Mouse (Mus musculus): ENCODE data around the gene Cic. TPM values are rescaled to one million over a fixed set of nuclear protein-coding genes. Genes with fewer than 3 reads are reported as not detected.

The Cic gene
- polyA plus RNA-seq, 1 experiment: 54.4 TPM

DNA sequence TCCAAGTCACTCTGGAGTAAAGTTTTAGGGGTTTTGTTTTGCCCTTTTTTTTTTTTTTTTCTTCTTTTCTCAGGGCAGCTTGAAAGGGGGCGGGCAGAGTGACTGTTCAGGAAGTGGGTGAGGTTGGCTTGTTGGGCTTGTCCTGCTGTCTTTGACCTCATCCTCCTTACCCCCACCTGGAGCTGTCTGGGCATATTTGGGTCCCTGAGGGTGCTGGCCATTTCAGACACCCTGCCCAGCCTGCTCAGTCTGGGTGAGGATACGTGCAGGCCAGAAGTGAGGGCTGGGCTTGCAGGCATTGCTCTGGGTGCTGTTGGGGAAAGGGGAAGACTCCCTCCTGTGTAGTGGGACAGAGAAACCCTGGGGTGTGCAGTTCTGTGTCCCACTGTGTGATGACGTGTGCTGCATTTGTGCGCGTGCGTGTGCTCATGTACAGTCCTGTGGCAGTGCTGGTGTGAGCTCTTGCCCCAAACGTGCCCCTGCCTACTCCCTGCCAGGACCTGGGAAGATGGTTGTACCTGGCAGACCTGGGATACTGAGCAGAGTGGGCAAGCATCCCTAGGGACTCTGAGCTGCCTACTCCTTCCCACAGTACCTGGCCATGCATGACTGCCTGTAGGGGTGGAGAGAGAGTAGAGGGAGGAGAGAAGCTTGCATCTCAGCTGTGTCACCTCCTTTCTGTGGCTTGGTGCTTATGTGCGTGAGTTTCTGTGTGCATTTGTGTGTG lies 2.2 kb downstream of the Cic start:
- no peak for DNase-seq (ENCODE audit: low read depth)

DNA sequence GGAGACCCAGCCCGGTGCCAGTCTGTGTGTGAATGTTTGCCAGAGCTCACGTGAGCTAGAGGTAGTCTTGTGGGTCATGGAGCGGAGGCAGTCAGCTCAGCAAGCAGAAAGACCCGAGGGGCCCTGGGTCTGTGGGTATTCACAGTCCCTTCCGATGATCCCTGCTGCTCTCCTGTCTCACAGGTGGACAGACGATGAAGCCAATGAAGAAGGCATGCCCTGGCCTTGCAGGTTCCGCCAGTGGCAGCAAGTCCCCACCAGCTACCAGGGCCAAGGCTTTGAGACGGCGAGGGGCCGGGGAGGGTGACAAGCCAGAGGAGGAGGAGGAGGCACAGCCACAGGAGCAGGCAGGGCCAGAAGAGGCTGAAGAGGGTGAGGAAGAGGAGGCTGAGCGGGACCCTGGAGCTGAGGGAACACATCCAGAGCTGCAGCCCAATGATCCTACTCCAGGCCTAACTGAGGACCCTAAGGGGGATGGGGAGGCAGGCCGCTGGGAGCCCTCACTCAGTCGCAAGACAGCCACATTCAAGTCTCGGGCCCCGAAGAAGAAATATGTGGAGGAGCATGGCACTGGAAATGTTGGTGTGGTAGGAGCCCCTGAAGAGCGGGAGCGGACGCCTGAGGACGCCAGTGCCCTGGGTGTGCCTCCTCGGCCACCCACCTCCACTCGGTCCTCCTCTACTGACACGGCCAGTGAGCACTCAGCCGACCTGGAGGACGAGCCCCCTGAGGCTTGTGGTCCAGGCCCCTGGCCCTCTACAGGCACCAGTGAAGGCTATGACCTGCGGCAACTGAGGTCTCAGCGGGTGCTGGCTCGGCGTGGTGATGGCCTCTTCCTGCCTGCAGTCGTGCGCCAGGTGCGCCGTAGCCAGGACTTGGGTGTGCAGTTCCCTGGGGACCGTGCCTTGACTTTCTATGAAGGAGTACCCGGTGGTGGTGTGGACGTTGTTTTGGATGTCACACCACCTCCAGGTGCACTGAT lies 3.4 kb downstream of the Cic start:
- DNase-seq (ENCODE audit: low read depth): no peak

DNA sequence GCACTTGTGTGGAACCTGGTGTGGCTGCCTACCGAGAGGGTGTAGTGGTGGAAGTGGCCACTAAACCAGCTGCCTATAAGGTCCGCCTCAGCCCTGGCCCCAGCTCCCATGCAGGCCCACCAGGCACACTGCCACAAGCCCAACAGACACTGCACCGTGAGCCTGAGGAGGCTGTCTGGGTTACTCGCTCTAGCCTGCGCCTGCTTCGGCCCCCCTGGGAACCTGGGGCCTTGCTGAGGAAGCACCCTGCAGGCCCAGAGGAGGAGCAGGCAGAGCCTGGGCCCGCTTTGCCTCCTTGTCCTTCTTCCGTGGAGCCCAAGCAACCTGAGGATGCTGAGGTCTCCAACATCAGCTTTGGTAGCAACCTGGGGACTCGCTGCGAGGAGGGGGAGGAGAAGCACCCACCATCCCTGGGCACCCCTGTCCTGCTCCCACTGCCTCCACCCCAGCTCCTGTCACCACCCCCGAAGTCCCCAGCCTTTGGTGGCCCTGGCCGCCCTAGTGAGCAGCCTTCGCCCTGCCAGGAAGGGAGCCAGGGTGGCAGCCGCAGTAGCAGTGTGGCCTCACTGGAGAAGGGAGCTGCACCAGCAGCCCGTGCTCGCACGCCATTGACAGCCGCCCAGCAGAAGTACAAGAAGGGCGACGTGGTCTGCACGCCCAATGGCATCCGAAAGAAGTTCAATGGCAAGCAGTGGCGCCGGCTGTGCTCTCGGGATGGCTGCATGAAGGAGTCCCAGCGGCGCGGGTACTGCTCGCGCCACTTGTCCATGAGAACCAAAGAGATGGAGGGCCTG lies 4.3 kb downstream of the Cic start:
- DNase-seq (ENCODE audit: low read depth): no peak

DNA sequence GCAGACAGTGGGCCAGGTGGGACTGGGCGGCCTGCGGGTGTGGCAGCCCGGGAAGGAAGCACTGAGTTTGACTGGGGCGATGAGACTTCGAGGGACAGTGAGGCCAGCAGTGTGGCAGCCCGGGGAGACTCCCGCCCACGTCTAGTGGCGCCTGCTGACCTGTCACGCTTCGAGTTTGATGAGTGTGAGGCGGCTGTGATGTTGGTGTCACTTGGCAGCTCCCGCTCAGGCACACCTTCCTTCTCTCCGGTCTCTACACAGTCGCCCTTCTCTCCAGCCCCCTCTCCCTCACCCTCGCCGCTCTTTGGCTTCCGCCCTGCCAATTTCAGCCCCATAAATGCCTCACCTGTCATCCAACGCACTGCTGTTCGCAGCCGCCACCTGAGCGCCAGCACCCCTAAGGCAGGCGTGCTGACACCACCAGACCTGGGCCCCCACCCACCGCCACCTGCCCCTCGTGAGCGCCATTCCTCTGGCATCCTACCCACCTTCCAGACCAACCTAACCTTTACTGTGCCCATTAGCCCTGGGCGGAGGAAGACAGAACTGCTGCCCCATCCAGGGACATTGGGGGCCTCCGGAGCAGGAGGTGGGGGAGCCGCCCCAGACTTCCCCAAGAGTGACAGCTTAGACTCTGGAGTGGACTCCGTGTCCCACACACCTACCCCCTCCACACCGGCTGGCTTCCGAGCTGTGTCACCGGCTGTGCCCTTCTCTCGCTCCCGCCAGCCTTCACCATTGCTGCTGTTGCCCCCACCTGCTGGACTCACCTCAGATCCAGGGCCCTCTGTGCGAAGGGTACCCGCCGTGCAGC lies 5.1 kb downstream of the Cic start:
- DNase-seq (ENCODE audit: low read depth): no peak

DNA sequence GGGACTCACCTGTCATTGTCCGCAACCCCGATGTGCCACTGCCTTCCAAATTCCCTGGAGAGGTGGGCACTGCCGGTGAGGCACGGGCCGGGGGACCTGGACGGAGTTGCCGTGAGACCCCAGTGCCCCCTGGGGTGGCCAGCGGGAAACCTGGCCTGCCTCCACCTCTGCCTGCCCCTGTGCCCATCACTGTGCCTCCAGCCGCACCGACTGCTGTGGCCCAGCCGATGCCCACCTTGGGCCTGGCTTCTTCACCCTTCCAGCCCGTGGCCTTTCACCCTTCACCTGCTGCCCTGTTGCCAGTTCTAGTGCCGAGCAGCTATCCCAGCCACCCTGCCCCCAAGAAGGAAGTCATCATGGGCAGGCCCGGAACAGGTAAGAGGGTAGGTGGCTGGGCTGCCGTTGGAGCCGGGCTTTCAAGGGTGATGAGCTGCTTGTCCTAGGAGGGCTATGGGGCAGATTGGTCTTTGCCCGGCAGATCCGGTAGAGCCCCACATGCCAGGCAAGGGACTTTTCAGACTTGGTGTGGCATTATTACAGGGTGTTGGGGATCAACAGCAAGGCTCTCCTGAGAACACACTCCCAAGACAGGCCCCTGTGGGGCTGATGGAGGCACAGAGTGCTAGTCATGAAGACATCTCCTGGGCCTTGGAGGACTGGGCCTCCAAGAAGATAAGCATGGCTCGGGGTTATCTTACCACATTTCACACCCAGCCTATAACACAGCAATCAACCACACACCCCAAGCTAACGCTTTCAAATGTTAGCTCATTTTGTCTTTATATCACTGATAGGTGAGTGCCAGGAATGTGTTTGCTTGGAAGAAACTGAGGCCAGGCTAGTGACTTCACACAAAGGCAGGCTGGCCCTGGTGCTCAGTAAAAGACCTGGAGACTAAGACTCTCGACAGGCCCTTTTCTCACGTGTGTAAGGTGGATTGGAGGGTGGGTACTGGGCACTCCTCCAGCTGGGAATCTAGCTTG lies 6.0 kb downstream of the Cic start:
- no peak for DNase-seq (ENCODE audit: low read depth)

DNA sequence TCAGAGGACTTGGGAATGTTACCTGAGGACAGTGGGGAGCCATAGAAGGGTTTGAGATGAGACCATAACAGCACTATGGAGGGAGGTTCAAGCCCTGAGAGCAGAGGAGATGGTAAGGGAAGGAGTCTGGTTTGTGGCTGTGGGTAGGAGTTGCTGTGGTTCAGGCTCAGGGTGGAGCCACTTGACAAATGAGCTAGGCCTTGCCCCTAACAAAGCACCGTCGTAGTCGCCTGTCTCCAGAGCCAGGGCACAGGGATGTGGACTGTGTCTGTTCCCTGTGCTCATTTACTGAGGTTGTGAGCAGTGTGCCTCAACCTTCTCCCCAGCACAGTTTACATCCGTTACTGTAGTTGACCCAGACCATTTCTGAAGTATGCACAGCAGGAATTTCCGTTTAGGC lies 7.1 kb downstream of the Cic start:
- DNase-seq (ENCODE audit: low read depth): no peak

DNA sequence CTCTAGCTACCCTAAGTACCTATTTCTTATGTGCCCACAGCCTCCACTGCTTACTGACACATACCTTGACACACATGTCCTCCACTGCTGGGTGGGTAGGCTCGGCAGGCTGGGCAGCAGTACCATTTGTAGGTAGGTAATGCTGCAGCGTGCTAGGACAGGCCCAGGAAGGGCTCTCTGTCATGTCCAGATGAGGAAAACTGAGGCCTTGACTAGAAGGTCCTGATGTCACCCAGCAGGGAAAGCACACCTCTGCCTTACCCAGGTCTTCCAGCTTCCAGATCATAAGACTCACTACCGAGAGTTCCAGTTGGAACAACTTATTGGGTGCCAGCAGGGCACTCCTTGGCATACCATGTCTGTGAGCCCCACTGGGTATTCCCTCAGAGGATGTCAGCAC lies 7.5 kb downstream of the Cic start:
- DNase-seq (ENCODE audit: low read depth): no peak

DNA sequence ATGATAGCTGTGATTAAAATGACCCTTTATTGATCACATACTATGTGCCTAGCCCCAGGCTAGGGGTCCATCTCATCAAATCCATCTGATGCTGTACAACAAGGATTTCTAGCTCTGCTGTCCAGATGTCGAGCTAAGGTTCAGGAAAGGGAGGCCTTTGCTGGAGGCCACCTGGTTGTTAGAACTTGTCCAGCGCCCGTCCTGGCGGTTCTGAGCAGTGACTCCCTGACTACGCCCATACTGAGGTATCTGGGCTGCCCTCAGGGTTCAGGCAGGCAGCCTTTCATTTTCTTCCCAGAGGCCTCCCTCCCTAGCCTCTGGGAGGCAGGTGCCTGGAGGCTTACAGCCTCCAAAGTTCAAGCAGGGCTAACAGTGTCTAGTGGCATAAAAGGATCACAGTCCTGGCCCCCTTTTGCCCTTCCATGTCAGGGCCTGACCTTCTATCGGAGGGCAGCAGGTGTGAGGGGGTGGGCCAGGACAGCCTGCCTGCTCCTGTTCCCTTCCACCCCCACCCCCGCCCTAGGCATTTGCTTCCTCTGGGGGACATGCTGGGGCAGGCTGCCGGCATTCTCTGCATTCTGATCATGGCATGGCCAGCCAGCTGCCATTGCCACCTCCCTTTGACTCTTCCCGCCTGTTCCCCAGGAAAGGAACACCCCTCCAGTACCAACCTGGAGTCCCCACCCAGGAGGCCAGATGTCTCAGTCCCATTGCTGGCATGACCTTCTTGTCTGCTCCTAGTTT lies 8.2 kb downstream of the Cic start:
- DNase-seq (ENCODE audit: low read depth): no peak

DNA sequence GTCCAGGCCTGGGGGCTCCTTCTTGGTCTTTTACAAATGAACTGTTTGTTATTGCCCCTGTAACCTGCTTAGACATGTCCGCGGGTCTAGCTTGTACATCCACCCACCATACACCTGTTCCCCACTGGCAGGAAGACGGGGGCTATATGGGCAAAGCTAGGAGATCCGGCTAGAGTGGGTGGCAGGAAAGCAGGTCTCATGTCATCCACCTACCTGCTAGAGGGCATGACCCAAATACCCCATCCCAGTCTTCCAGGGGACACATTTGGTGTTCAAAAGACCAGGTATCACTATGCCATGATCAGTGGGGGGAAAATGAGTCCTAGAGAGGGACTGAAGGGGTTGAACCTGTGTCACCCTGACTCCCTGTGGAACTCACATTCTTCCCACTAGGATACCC lies 9.9 kb downstream of the Cic start:
- no peak for DNase-seq (ENCODE audit: low read depth)

DNA sequence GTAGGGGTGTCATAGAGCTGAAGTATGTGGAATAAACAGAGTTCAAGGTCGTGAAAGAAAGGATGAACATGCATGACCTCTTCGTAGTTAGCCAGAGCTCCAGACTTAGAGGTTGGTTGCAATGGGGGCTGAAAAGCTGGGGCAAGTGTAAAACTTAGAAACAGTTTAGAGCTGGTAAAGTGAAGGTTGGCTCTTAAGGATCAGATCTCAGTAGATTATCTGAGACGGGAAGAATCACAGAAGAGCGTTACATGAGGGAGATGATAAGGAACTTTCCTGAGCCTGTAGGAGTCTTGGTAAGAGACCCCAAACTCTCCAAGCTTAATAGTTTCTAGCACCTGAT lies 10.5 kb downstream of the Cic start:
- no peak for DNase-seq (ENCODE audit: low read depth)

DNA sequence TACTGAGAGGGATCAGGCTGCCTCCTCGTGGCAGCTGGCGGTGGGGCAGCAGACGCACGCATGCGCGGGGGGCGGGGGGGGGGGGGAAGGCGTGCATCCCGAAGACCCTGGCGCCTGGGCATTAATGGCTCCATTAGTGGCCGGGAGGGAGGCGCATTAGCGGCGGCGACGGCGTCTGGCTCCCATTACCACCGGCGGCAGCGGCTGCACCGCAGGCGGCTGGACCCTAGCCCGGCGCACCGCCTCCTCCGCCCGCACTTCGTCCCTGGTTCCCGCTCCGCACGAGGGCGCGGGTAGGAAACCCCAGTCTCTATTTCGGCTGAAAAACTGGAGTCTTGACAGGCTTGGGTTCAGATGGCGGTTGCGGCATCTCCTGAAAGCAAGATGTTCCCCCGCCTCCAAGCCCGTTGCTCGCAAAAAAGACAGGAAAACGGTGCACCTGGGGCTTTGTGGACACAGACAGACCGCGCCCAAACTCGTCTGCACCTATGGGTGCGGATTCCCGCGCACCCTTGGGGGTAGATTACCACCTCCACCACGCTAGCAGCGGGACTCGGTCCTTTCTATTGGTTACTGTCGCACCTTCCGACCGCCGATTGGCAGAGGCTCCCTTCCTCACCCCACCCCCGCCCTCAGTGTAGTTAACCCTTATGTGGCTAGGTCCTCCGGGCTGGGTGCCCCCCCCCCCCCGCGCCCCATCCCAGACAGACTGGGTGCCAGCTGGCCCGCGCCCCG lies 11.0 kb downstream of the Cic start:
- DNase-seq (ENCODE audit: low read depth): no peak

DNA sequence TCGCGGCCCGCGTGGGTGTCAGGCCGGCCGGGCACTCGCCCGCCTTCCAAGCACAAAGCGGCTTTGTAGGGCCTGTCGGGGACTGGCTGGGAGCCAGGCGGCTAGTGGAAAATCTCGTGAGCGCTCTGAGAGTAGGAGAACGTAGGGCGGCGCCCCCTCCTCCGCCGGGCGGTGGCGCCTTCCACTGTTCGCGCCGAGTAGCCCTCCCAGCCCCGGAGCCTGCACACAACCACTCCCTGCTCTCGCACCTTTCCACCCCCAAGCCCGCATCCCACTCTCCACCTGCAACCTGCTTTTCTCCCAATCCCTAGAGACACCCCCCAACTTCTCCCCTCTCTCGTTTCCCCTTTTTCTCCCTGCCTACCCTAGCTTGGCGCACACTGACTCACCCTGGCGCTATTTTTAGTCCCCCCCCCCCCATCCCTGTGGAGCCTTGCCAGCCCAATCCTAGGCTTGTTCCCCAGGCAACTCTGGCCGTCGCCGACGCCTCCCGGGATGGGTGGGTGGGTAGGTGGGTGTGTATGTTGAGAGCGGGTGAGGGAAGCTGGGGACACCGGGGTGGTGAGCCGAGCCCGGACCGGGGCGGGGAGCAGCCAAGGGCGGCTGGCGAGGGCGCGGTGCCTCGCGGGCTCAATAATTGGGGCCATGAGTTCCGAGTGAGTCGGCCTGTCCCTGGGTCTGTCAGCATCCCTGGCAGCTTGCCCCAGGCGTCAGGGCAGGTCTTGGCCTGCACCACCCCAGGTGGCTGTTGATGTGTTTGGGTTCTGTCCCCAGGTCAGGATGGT lies 11.8 kb downstream of the Cic start:
- DNase-seq (ENCODE audit: low read depth): no peak

DNA sequence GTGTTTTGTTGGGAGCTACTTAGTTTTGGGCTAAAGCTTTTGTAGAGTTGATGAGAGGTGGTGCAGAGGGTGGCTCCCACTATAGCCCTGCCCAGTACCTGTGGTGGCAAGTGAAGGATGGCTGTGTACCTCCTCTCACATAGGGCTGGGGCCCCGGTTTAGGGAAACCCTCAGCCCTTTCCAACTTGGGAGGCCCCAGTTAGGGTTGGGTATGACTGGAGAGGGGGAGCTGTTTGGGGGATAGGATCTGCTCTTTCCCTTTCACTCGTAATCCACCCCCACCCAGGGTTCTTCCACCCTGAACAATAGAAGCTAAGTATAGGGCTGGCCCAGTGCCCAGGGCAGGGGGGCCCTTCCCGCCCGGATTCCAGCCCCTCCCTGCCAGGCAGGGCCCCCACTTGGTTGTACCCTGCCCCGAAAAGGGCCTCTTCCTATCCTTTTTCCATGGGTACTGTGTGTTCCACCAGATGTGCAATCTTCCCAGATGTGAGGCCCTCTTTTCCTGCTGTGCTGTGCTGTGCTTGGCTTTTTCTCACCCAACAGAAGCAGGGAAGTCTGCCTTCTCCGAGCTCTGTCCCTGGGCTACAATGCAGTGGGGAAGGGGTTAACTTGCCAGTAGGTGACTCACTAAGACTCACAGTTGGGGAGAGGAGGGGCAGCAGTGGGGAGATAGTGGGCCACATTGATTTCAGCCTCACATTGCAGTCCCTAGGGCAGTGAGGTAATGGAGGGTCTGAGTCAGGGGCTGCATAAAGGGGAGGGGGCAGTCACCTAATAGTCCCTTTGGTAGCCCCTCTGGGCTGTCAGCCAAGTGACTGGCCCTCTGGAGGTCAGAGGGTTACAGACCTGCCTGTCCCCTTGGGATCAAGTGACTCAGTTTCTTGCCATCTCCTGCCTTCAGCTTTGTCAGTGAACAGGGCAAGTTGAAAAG lies 12.6 kb downstream of the Cic start:
- no peak for DNase-seq (ENCODE audit: low read depth)

DNA sequence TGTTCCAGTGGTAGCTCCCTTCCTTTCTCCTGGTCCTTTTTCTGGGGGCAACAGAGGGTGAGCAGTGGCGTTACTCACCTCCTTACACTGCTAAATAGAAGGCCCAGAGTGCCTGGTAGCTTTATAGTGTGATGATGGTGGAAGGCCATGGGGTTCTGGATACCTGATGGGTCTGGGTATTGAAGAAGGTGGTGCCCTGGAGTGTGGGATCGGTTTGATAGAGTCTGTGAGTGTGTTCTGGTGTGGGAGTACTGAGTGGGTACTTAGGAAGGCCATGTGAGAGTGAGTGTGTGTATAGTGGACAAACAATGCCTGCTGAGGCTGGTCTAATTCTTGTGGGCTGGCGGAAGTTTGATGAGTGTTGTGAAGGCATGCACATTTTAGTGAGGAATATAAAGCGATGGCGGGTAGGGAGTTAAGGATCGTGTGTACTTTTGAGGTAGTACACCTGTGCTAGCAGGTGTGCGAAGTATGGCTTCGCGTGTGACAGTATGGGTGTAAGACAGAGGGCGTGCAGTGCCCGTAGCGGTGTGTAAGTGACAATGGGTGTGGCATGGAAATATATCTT lies 13.7 kb downstream of the Cic start:
- DNase-seq (ENCODE audit: low read depth): no peak

DNA sequence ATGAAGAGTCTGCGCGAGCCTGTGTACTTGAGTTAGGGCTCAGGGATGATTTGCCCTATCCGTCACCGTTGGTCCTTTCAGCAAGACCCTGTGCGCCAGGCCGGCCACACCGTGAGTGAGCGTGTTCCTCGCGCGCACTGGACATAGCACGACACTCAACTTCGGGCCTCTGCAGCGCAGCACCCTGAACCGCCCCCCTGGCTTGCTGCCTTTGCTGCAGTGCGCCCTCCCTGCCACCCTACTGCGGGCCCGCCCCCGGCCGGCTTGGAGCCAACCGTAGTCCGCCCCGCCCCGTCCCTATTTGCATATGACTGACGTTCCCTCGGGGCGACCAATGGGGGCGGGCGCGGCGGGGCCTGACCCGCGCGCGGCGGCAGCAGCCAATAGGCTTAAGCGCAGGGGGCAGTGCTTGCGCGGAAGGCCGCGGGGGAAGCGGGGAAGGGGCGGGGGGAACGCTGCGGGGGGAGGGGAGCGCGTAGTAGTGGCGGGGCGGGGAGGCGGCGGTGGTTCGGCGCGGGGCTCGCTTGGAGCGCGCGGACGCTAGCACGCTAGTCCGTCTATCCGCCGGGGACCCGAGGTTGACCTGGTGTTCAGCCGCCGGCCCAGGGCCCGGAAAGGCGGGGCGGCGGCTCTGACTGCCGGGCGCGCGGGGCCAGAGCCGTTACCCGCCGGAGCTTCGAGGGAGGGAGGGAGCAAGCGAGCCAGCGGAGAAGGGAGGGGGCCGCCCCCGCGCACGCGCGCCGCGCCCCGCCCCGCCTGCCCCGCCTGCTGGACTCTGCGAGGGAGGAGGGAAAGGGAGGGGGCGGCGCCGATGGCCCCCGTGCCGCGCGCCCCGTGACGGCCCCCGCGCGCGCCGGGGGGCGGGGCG lies 14.5 kb downstream of the Cic start:
- DNase-seq (ENCODE audit: low read depth): no peak
